ENCODE assay signal across 8 mouse cellular contexts in genomic region chr7:143388783-143389695, GRCm38 (mm10).
A peak's percentile ranks its signal among the peaks of the same experiment; 100 is the strongest.
DNase-seq lines count a peak whose midpoint lies in the region; ATAC-seq lines count a peak whose summit lies in the region.

No protein-coding gene starts in this region.

- no peak overlapping the region for H3K4me3 ChIP-seq in forebrain, embryonic 14.5 days (ENCODE audit: low read depth, low read length)

- intact Hi-C loops in heart, postnatal 25 days (cut with DNase I) = no loop called here

- peak overlapping the region; percentile 68 for H3K27ac ChIP-seq in forebrain, embryonic 14.5 days (ENCODE audit: low read depth, low read length)

- H3K9me3 ChIP-seq in forebrain, embryonic 14.5 days (replicated peaks; ENCODE audit: control insufficient read depth, low read length) = no peaks in the 10 kb centered on the region

- H3K36me3 ChIP-seq in forebrain, embryonic 14.5 days (ENCODE audit: control insufficient read depth, insufficient read depth, low read length) = no peaks in the 10 kb centered on the region

- peak; percentile 80 for ATAC-seq in forebrain, embryonic 14.5 days

- peak; percentile 89 for DNase-seq in adrenal gland, postnatal 10 days
- peak; percentile 88 for DNase-seq in forebrain, embryonic 14.5 days (ENCODE audit: low spot score)
- peak; percentile 53 for DNase-seq in heart, postnatal 25 days (ENCODE audit: low spot score)
- DNase-seq in kidney, postnatal 25 days = peak; percentile 85 to 90
- peak; percentile 62 for DNase-seq in mesoderm, embryonic 11.5 days (ENCODE audit: low read depth, low spot score)
- peak; percentile 39 for DNase-seq in urinary bladder, adult 2 months (ENCODE audit: low spot score)
- no peak for DNase-seq in layer of hippocampus, postnatal 25 days (ENCODE audit: extremely low spot score in 1 of 2, low spot score in 1 of 2)
- DNase-seq in frontal cortex, postnatal 36 days (ENCODE audit: low spot score in 2 of 2) = no peak

- peaks cover 27% of the 10 kb centered on the region for H3K27me3 ChIP-seq in forebrain, embryonic 14.5 days (replicated peaks; ENCODE audit: control insufficient read depth, insufficient read depth, low read length)

- H3K9ac ChIP-seq in forebrain, embryonic 14.5 days (ENCODE audit: low read length) = no peak overlapping the region; the same call in 1 of the 2 replicates

- peaks cover 26% of the 10 kb centered on the region for H3K4me1 ChIP-seq in forebrain, embryonic 14.5 days (ENCODE audit: control insufficient read depth, insufficient read depth, low read length)

- WGBS in forebrain, embryonic 14.5 days = 7% methylated on average over 27 of the region's 27 CpGs

- H3K4me2 ChIP-seq in forebrain, embryonic 14.5 days (ENCODE audit: low read length) = peak overlapping the region; percentile 27; the same call in 1 of the 2 replicates

Comparison
In these comparisons a context has a peak if more than half of its experiments do, and no peak if none do; other contexts are left out.
1. DNase-seq: peak in adrenal gland, postnatal 10 days (single experiment), forebrain, embryonic 14.5 days (single experiment), heart, postnatal 25 days (single experiment), kidney, postnatal 25 days (2 of 2), mesoderm, embryonic 11.5 days (single experiment) and urinary bladder, adult 2 months (single experiment); none in layer of hippocampus, postnatal 25 days (0 of 2) and frontal cortex, postnatal 36 days (0 of 2).